Mouse (Mus musculus): ENCODE measurements around the gene Gm29582.
"Not testable (repeated sequence)": the region's sequence is repeated elsewhere in the genome, so short reads cannot be mapped to it uniquely, and the experiment has no call there.

The Gm29582 gene

GRCm38 (mm10) chrY:30738461-30738860, at the start of gene Gm29582:
TSS of gene Gm29582 (minus strand) at chrY:30738561.
- DNase-seq (ENCODE audit: low read depth): not testable (repeated sequence)

Measured in induced T-regulatory cell, adult 2 months (primary cell).